ENCODE assay signal across 10 mouse cellular contexts in the genomic region with DNA sequence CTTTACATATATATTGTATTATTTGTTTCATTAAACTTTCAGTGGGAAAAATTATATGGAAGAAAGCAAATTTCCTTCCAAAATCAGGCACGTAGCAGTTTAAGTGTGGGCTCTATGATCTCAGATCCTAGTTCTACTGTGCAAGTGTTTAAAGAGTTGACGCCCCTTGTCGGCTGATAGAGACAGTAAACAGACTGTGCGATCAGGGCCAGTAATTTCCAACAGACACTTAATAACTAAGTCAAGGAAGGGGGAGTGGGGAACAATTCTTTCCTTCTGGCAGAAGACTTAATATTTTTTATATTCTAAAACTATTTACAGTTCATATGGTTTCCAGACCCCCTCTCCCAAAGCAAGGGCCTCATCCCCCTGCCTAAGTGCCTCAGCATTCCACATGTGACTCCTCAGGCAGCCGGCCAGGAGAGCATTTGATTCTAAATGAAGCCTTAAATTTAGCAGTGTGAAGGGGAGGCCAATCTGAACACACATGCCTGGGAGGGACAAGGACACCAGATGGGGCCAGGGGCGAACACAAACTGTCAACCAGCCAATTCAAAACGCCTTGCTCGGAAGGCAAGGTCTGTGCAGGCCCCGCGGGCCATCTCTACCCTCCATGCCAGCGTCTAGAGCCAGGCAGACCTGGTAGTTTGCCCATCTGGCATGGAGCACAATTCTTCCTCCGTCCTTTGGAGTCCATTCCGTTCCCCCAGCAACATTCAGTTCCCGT. TPM values are rescaled to one million over a fixed set of nuclear protein-coding genes. Genes with fewer than 3 reads are reported as not detected.
DNase-seq lines count a peak whose midpoint lies in the region; ATAC-seq and TF ChIP-seq lines count a peak whose summit lies in the region.
"Had no signal": no experiment of that assay in that cellular context is flagged by ENCODE, and none has a peak within 500 bp of the region (broad histone marks: within the 10 kb centered on the region; RNA-seq: fewer than 3 reads in every experiment).

No protein-coding gene starts in this region.

- peak overlapping the region; percentile 46 for H3K27ac ChIP-seq in forebrain, embryonic 15.5 days (replicated peaks)
- H3K27ac ChIP-seq in forebrain, embryonic 11.5 days (ENCODE audit: low read depth, low read length): no peak overlapping the region
- H3K27ac ChIP-seq in limb, embryonic 14.5 days (replicated peaks; ENCODE audit: low read depth, low read length): peak overlapping the region; percentile 80
- H3K27ac ChIP-seq: macrophage had no signal

- no peak overlapping the region for H3K4me2 ChIP-seq in forebrain, embryonic 15.5 days (replicated peaks)
- no peak overlapping the region for H3K4me2 ChIP-seq in forebrain, embryonic 11.5 days (ENCODE audit: low read depth, low read length, severe bottlenecking)
- no peak overlapping the region; the same call in 1 of the 2 replicates for H3K4me2 ChIP-seq in limb, embryonic 14.5 days (replicated peaks; ENCODE audit: low read depth, low read length, severe bottlenecking)

- H3K36me3 ChIP-seq in forebrain, embryonic 15.5 days: no peaks in the 10 kb centered on the region
- no peaks in the 10 kb centered on the region for H3K36me3 ChIP-seq in forebrain, embryonic 11.5 days (ENCODE audit: control insufficient read depth, insufficient read depth, low read length)
- H3K36me3 ChIP-seq in limb, embryonic 14.5 days (ENCODE audit: control insufficient read depth, insufficient read depth, low read length): no peaks in the 10 kb centered on the region

- intact Hi-C loops in heart, postnatal 36 days (cut with DNase I): no loop called here

- peaks cover 9% of the 10 kb centered on the region for H3K4me1 ChIP-seq in forebrain, embryonic 15.5 days
- no peaks in the 10 kb centered on the region for H3K4me1 ChIP-seq in forebrain, embryonic 11.5 days (replicated peaks; ENCODE audit: control insufficient read depth, insufficient read depth, low read length)
- H3K4me1 ChIP-seq in limb, embryonic 14.5 days (ENCODE audit: control insufficient read depth, insufficient read depth, low read length): peaks cover 7% of the 10 kb centered on the region; the same call in 1 of the 2 replicates

- no peak for DNase-seq in forebrain, embryonic 11.5 days (ENCODE audit: low spot score)
- DNase-seq in brain, adult 2 months (ENCODE audit: low read depth, low spot score): peak; percentile 58
- peak; percentile 3 to 26 for DNase-seq in frontal cortex, adult 2 months (ENCODE audit: extremely low spot score in 1 of 2, low spot score in 1 of 2)
- peak; percentile 51 to 56 for DNase-seq in heart, postnatal 36 days
- DNase-seq in limb, embryonic 14.5 days (ENCODE audit: low spot score): peak; percentile 91
- DNase-seq in skeletal muscle tissue, adult 2 months (ENCODE audit: low read depth, low spot score): peak; percentile 6
- DNase-seq in thymus, postnatal 36 days: no peak

- no peak overlapping the region for H3K9ac ChIP-seq in forebrain, embryonic 15.5 days (replicated peaks)
- no peak overlapping the region for H3K9ac ChIP-seq in forebrain, embryonic 11.5 days (ENCODE audit: low read length)
- H3K9ac ChIP-seq in limb, embryonic 14.5 days (ENCODE audit: low read depth, low read length, severe bottlenecking): no peak overlapping the region

- H3K9me3 ChIP-seq in forebrain, embryonic 15.5 days: no peaks in the 10 kb centered on the region
- H3K9me3 ChIP-seq in forebrain, embryonic 11.5 days (ENCODE audit: control insufficient read depth, low read length): no peaks in the 10 kb centered on the region
- H3K9me3 ChIP-seq in limb, embryonic 14.5 days (ENCODE audit: control insufficient read depth, low read length): no peaks in the 10 kb centered on the region

- no peaks in the 10 kb centered on the region for H3K27me3 ChIP-seq in forebrain, embryonic 15.5 days
- no peaks in the 10 kb centered on the region for H3K27me3 ChIP-seq in forebrain, embryonic 11.5 days (ENCODE audit: control insufficient read depth, insufficient read depth, low read length)
- H3K27me3 ChIP-seq in limb, embryonic 14.5 days (ENCODE audit: control insufficient read depth, insufficient read depth, low read length): no peaks in the 10 kb centered on the region
- H3K27me3 ChIP-seq: CH12.LX had no signal

- H3K4me3 ChIP-seq in forebrain, embryonic 15.5 days: no peak overlapping the region
- H3K4me3 ChIP-seq in forebrain, embryonic 11.5 days (ENCODE audit: low read depth, low read length): no peak overlapping the region
- H3K4me3 ChIP-seq in limb, embryonic 14.5 days (replicated peaks; ENCODE audit: low read length): no peak overlapping the region

- TF ChIP-seq POLR2A in limb, embryonic 14.5 days (IDR thresholded peaks at IDR 0.05; ENCODE audit: borderline replicate concordance, extremely low read depth, insufficient read depth, insufficient read length): no peak

- peak; percentile 98 for ATAC-seq in forebrain, embryonic 15.5 days (replicated peaks)
- no peak for ATAC-seq in forebrain, embryonic 11.5 days (replicated peaks; ENCODE audit: low FRiP score)
- peak; percentile 93 for ATAC-seq in limb, embryonic 14.5 days (ENCODE audit: low FRiP score, low read depth)

- 41% methylated on average over 14 of the region's 14 CpGs for WGBS in forebrain, embryonic 15.5 days
- WGBS in forebrain, embryonic 11.5 days: 83% methylated on average over 14 of the region's 14 CpGs
- WGBS in limb, embryonic 14.5 days: 28% methylated on average over 14 of the region's 14 CpGs

RNA-seq across cellular contexts. Expression of gene Atp8b4, which starts 50.1 kb away (rescaled TPM):
- 0.04 TPM in 2 replicates for polyA plus RNA-seq in forebrain, embryonic 15.5 days (2015; fragmentation: Nextera tagmentation; extraction: Ambion mirVana)
- polyA plus RNA-seq in forebrain, embryonic 11.5 days (2014; fragmentation: Nextera tagmentation; extraction: Ambion mirVana): 0.44 and 0.49 TPM in 2 replicates
- 0.02 and 0.04 TPM in 2 replicates for polyA plus RNA-seq in frontal cortex, adult 2 months (2012; rRNA removed)
- total RNA-seq in heart, postnatal 36 days (2021): under 1 TPM; 0.42 to 0.79 TPM
- polyA plus RNA-seq in limb, embryonic 14.5 days (2012; rRNA removed): 0.40 and 0.63 TPM in 2 replicates
- polyA plus RNA-seq in limb, embryonic 14.5 days (2014; fragmentation: Nextera tagmentation; extraction: Ambion mirVana): 0.36 and 0.48 TPM in 2 replicates

Comparison
In these comparisons a context has a peak if more than half of its experiments do, and no peak if none do; other contexts are left out.
1. DNase-seq: peak in brain, adult 2 months (single experiment), frontal cortex, adult 2 months (2 of 2), heart, postnatal 36 days (2 of 2), limb, embryonic 14.5 days (single experiment) and skeletal muscle tissue, adult 2 months (single experiment); none in forebrain, embryonic 11.5 days (single experiment) and thymus, postnatal 36 days (0 of 2).